Mouse (Mus musculus) megakaryocyte, adult 5-6 weeks (primary cell): Measurements from ENCODE around the gene Arhgef2. TPM values are rescaled to one million over a fixed set of nuclear protein-coding genes. Genes with fewer than 3 reads are reported as not detected.

Experiments used
- ATAC-seq: 2 replicates; pipeline ENCODE4 v1.8.0; 2016; ENCODE audit warnings: mild to moderate bottlenecking, inconsistent platforms; ENCODE audit not compliant: poor library complexity, severe bottlenecking
- total RNA-seq, 2 experiments: library from RNA; stranded (forward) in 1 of 2; stranded (reverse) in 1 of 2; fragments of 153-499, 151-499 nt in 1 of 2; fragments of 221-1000, 200-1000 nt in 1 of 2; gene quantifications; 2 replicates each; pipeline versions ENCODE4 v1.2.3 to v1.2.4; 2015 to 2017

Arhgef2 gene
- total RNA-seq, 2 experiments from 2014 or later, result 49.6 to 71.1 TPM

GRCm38 (mm10) chr3:88636555-88636986 lies 30.8 kb downstream of the Arhgef2 start:
- no peak for ATAC-seq

GRCm38 (mm10) chr3:88637134-88637533 lies 31.4 kb downstream of the Arhgef2 start:
- ATAC-seq, result no peak

- ATAC-seq, result no peak
These were observed 33.5 kb downstream of the Arhgef2 start for GRCm38 (mm10) chr3:88639239-88639638.

GRCm38 (mm10) chr3:88640676-88641075 lies 34.9 kb downstream of the Arhgef2 start:
- peak; percentile 80 for ATAC-seq

- no peak for ATAC-seq
These were observed 37.3 kb downstream of the Arhgef2 start for GRCm38 (mm10) chr3:88643078-88643477.

GRCm38 (mm10) chr3:88645937-88646336 lies 40.2 kb downstream of the Arhgef2 start:
- no peak for ATAC-seq

- ATAC-seq, result no peak
These were observed 40.7 kb downstream of the Arhgef2 start for GRCm38 (mm10) chr3:88646426-88646995.

GRCm38 (mm10) chr3:88647076-88647475 lies 41.3 kb downstream of the Arhgef2 start:
- ATAC-seq, result no peak

- ATAC-seq, result peak; percentile 66
These were observed 42.1 kb downstream of the Arhgef2 start for GRCm38 (mm10) chr3:88647779-88648413.

- no peak for ATAC-seq
These were observed 42.8 kb downstream of the Arhgef2 start for GRCm38 (mm10) chr3:88648452-88649168.

GRCm38 (mm10) chr3:88649186-88649585 lies 43.4 kb downstream of the Arhgef2 start:
- ATAC-seq, result no peak

- ATAC-seq, result no peak
These were observed 44.2 kb downstream of the Arhgef2 start for GRCm38 (mm10) chr3:88649967-88650366.

GRCm38 (mm10) chr3:88650713-88651504 lies 45.1 kb downstream of the Arhgef2 start:
- ATAC-seq, result no peak

- ATAC-seq, result peak; percentile 55
These were observed 46.2 kb downstream of the Arhgef2 start for GRCm38 (mm10) chr3:88651669-88652618.

- no peak for ATAC-seq
These were observed 47.2 kb downstream of the Arhgef2 start, which contains the start of gene Rxfp4 for GRCm38 (mm10) chr3:88652846-88653515. Gene Rxfp4, minus strand, starts transcription at chr3:88653142.

GRCm38 (mm10) chr3:88653516-88654370 lies 48.0 kb downstream of the Arhgef2 start:
- ATAC-seq, result no peak

GRCm38 (mm10) chr3:88654621-88655020 lies 48.9 kb downstream of the Arhgef2 start:
- ATAC-seq, result no peak

- ATAC-seq, result no peak
These were observed 49.9 kb downstream of the Arhgef2 start for GRCm38 (mm10) chr3:88655619-88656018.
